Mouse (Mus musculus) liver, embryonic 13.5 days (tissue): ENCODE data around the gene Wnt11. TPM values are rescaled to one million over a fixed set of nuclear protein-coding genes. Genes with fewer than 3 reads are reported as not detected.

Experiments
- ATAC-seq: fragments of 200-750 bp; cut with Nextera tagmentation; 2 replicates; pipeline ENCODE4 v1.8.0; 2017; ENCODE audit warnings: low read depth, mild to moderate bottlenecking, moderate number of reproducible peaks, moderate library complexity
- DNase-seq: peaks from one replicate; pipeline ENCODE4 v3.0.0; 2022
- H3K27ac ChIP-seq: fragments of 300-500 bp; sonication (generic); 2 replicates; pipeline ENCODE4 v1.5.1; 2015; ENCODE audit warnings: moderate library complexity, mild to moderate bottlenecking, inconsistent platforms
- H3K27me3 ChIP-seq: fragments of 300-500 bp; sonication (generic); 2 replicates; pipeline ENCODE4 v1.6.1; 2015; ENCODE audit warnings: mild to moderate bottlenecking, inconsistent platforms
- H3K36me3 ChIP-seq: fragments of 300-500 bp; sonication (generic); 2 replicates; pipeline ENCODE4 v1.6.1; 2015; ENCODE audit warnings: mild to moderate bottlenecking, inconsistent platforms
- H3K4me1 ChIP-seq: fragments of 300-500 bp; sonication (generic); replicated peaks from 2 replicates; pipeline ENCODE4 v1.6.1; 2015; ENCODE audit warnings: inconsistent platforms
- H3K4me2 ChIP-seq: fragments of 300-500 bp; sonication (generic); 2 replicates; pipeline ENCODE4 v1.6.1; 2015; ENCODE audit warnings: inconsistent platforms, mild to moderate bottlenecking, moderate library complexity
- H3K4me3 ChIP-seq: fragments of 300-500 bp; sonication (generic); replicated peaks from 2 replicates; pipeline ENCODE4 v1.5.1; 2015; ENCODE audit warnings: mild to moderate bottlenecking, inconsistent platforms
- H3K9ac ChIP-seq: fragments of 300-500 bp; sonication (generic); 2 replicates; pipeline ENCODE4 v1.6.1; 2015; ENCODE audit warnings: mild to moderate bottlenecking, inconsistent platforms
- H3K9me3 ChIP-seq: fragments of 300-500 bp; sonication (generic); replicated peaks from 2 replicates; pipeline ENCODE4 v1.6.1; 2016; ENCODE audit warnings: inconsistent platforms
- WGBS: fragments of 180-500 bp; shearing (Covaris S2); methylation state at CpG from one replicate; pipeline ENCODE4 v1.1.7; 2015; ENCODE audit not compliant: insufficient replicate concordance; 5-methylcytosine and 5-hydroxymethylcytosine counted together
- polyA plus RNA-seq: library from polyadenylated mRNA; unstranded; fragments of >200 nt; fragmentation: Nextera tagmentation; extraction: Ambion mirVana; gene quantifications from 2 replicates; pipeline ENCODE4 v1.2.1, GENCODE M21; 2015

The Wnt11 gene
- polyA plus RNA-seq, 1 experiment from 2014 or later, result 0.84 TPM

DNA sequence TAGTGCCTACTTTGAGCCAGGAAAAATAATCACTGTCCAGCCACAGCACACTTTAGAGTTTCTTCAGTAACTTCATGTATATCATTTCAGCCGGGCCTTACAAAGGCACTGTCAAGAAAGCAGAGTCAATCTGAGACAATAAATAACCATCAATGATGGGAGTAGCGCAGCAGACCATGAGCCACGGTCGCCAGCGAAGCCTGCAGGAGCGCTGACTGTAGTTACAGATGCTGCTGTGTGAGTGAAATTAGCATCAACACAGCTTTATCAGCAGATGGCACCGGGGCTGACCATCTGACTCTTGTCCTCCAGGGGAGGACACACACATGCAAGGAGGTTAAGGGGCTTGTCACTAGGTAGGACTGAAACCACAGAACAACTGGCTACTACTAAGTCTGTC is 54.3 kb downstream of the Wnt11 start:
- no peaks in the 10 kb centered on the region for H3K9me3 ChIP-seq
- ATAC-seq (no peak), DNase-seq (no peak)
- H3K36me3 ChIP-seq, result peaks cover 21% of the 10 kb centered on the region
- no peak overlapping the region for H3K27ac ChIP-seq
- no peak overlapping the region for H3K9ac ChIP-seq
- H3K4me2 ChIP-seq, result no peak overlapping the region
- 75% methylated on average over 7 of the region's 7 CpGs for WGBS
- H3K4me1 ChIP-seq, result peaks cover 13% of the 10 kb centered on the region
- no peaks in the 10 kb centered on the region for H3K27me3 ChIP-seq
- no peak overlapping the region for H3K4me3 ChIP-seq

DNA sequence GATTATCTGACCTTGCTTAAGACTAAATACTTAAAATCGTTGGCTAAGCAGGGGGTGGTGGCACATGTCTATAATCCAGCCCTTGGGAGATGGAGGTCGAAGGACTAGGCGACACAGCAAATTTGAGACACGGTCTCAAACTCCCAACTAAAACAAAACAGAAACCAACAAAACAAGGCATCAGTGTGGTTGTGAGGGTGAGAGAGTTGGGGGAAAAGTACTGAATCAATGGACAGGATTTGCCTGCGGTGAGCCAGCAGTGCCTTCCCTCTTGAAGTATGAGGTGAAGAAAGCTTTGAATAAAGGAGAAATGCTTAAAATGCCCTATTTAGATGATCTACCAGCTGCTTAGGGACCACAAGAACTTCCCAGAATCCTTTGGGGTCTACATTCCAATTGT is 58.2 kb downstream of the Wnt11 start:
- Histone ChIP-seq H3K4me2 (no peak overlapping the region), H3K4me3 (no peak overlapping the region), H3K27ac (no peak overlapping the region), H3K27me3 (no peaks in the 10 kb centered on the region), H3K36me3 (peaks cover 9% of the 10 kb centered on the region), H3K4me1 (peaks cover 21% of the 10 kb centered on the region), H3K9me3 (no peaks in the 10 kb centered on the region), H3K9ac (no peak overlapping the region)
- DNase-seq (no peak), ATAC-seq (no peak)
- 57% methylated on average over 5 of the region's 5 CpGs for WGBS

DNA sequence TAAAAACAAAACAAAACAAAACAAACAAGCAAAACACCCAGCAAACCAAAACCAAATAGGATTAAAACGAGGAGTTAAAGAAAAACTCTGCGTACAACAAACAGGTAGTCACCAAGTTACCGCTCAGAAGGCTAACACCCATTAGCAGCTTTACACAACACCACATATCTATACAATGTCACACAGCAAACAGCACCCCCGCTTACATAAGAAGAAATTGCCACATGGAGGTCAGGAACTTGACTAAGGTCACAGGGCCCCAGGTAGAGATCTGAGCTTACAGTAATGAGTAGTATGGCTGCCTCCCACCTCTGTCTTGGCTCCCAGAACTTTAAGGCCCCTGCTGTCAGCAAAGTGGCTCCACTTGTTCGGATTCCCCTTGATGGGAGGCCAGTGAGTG is 59.4 kb downstream of the Wnt11 start:
- DNase-seq (no peak), ATAC-seq (peak; percentile 68)
- no peaks in the 10 kb centered on the region for H3K9me3 ChIP-seq
- peaks cover 7% of the 10 kb centered on the region; the same call in 1 of the 2 replicates for H3K36me3 ChIP-seq
- H3K27ac ChIP-seq, result no peak overlapping the region
- peaks cover 21% of the 10 kb centered on the region for H3K4me1 ChIP-seq
- no peak overlapping the region for H3K4me3 ChIP-seq
- no peaks in the 10 kb centered on the region for H3K27me3 ChIP-seq
- WGBS, result 69% methylated on average over 5 of the region's 5 CpGs
- H3K9ac ChIP-seq, result no peak overlapping the region
- no peak overlapping the region for H3K4me2 ChIP-seq

DNA sequence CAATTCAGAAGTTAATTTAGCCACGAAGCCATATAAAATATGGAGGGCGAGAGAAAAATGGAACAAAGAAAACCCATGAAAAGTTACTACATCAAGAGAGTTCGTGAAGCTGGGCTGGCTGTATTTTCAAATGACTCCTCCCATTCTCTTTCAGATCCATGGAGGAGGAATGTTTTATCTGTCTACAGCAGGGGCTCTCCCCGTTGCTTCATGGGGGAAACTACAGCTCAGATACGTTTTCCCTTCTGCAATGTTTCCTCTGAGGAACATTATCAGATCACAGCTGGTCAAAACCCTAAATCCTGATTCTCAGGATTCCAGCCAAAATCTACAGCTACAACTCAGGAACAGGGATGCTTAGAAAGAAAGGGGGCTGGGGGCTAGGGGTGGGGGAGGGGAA is 59.9 kb downstream of the Wnt11 start:
- Histone ChIP-seq H3K27ac (no peak overlapping the region), H3K27me3 (no peaks in the 10 kb centered on the region), H3K4me1 (peaks cover 21% of the 10 kb centered on the region), H3K9me3 (no peaks in the 10 kb centered on the region), H3K4me2 (no peak overlapping the region), H3K36me3 (peaks cover 7% of the 10 kb centered on the region; the same call in 1 of the 2 replicates), H3K9ac (no peak overlapping the region), H3K4me3 (no peak overlapping the region)
- 36% methylated on average over 5 of the region's 5 CpGs for WGBS
- DNase-seq, result no peak
- no peak for ATAC-seq

DNA sequence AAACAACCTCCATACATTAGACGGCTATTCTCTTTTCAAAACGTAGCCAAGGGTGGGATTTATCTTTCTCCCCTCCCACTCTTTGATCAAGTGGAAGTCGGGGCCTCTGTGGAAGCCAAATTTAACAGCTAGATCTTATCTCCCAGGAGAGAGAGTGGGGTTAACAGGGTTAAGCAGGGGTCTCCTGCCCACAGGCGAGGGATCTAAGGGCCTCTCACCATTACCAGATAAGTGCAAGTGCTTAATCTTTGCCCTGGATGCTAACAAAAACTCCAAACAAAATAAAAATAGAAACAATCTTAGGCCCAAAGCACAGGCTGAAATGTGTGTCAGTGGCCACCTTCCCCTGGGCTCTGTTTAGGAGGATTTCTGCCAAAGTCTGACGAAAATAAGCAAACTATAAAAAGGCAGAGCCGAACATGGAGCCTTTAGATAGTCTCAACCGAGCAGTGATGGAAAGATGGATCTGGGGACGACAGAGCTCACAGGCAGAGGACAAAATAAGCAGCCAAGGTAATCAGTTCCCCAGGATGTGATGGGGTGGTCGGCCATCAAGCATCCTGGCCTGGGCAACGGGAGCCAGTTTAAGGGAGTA is 60.7 kb downstream of the Wnt11 start:
- no peak overlapping the region for H3K9ac ChIP-seq
- DNase-seq (no peak), ATAC-seq (no peak)
- H3K4me2 ChIP-seq, result no peak overlapping the region
- H3K27ac ChIP-seq, result no peak overlapping the region
- peaks cover 21% of the 10 kb centered on the region for H3K4me1 ChIP-seq
- H3K4me3 ChIP-seq, result no peak overlapping the region
- H3K27me3 ChIP-seq, result no peaks in the 10 kb centered on the region
- no peaks in the 10 kb centered on the region for H3K9me3 ChIP-seq
- 32% methylated on average over 10 of the region's 10 CpGs for WGBS
- H3K36me3 ChIP-seq, result peaks cover 7% of the 10 kb centered on the region; the same call in 1 of the 2 replicates

DNA sequence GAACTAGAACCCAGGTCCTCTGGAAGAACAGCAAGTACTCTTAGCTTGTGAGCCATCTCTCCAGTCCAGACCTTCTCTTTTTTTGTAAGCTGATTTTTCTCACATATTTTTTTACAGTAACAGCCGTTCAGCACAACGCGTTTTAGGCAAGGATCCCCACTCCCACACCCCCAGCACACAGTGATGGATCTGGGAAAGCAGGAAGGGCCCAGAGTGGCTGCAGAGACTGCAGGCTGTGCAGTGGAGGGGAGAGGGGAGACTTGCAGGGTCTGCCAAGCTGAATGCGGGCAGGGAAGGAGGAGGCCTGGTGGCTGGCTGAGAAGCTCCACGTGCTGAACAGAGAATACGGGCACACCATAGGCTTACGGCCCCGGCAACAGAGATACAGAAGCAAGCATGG is 62.4 kb downstream of the Wnt11 start:
- Histone ChIP-seq H3K4me2 (no peak overlapping the region), H3K4me3 (no peak overlapping the region), H3K27ac (no peak overlapping the region), H3K9me3 (no peaks in the 10 kb centered on the region), H3K4me1 (peaks cover 21% of the 10 kb centered on the region), H3K9ac (no peak overlapping the region), H3K36me3 (peaks cover 7% of the 10 kb centered on the region; the same call in 1 of the 2 replicates), H3K27me3 (no peaks in the 10 kb centered on the region)
- ATAC-seq (no peak), DNase-seq (no peak)
- WGBS, result 83% methylated on average over 8 of the region's 8 CpGs

DNA sequence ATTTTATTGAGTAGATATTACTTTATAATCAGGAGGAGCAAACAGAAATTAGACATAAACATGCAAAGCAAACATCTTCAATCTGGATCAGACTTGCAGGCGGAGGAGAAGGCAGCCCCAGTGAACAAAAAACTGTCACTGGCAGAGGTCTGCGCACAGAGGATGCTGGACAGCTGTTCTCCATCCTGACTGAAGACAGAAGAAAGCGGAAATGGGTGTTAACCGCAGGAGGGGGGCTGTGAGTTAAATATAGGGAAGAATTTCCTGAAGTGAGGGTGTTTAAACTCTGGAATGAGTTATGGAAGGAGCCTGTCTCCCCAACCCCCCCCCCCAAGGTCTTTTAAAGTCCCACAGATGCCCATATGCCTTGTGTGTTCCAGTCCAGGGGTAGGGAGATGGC is 64.9 kb downstream of the Wnt11 start:
- Histone ChIP-seq H3K27ac (no peak overlapping the region), H3K27me3 (no peaks in the 10 kb centered on the region), H3K9ac (no peak overlapping the region), H3K4me1 (peaks cover 15% of the 10 kb centered on the region), H3K4me2 (no peak overlapping the region), H3K36me3 (0 out of 2 replicates have a peak, but pooled peaks cover 3% of the 10 kb centered on the region), H3K4me3 (no peak overlapping the region), H3K9me3 (no peaks in the 10 kb centered on the region)
- DNase-seq (no peak), ATAC-seq (no peak)
- WGBS, result 68% methylated on average over 4 of the region's 4 CpGs

DNA sequence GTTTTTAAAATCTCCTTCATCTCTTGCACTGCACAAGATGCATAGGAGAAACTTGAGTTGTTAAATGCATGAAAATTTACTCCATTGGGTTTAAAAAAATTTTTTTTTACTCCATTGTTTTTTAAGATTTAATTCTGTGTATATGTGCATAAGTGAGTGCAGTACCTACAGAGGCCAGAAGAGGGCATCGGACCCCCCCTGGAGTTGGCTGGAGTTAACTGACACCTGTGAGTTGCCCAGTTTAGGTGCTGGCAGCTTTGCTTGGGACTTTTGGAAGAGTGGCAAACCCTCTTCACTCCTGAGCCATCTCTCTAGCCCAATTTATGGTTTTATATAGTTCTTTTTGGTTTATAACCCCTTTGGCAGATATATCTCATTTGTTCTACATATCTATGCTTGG is 66.2 kb downstream of the Wnt11 start:
- no peak overlapping the region for H3K9ac ChIP-seq
- no peak for ATAC-seq
- DNase-seq, result no peak
- H3K9me3 ChIP-seq, result no peaks in the 10 kb centered on the region
- H3K4me2 ChIP-seq, result no peak overlapping the region
- H3K4me3 ChIP-seq, result no peak overlapping the region
- H3K4me1 ChIP-seq, result peaks cover 12% of the 10 kb centered on the region; the same call in 1 of the 2 replicates
- no peak overlapping the region for H3K27ac ChIP-seq
- WGBS, result 85% methylated on average over 1 of the region's 1 CpGs
- H3K36me3 ChIP-seq, result 0 out of 2 replicates have a peak, but pooled peaks cover 3% of the 10 kb centered on the region
- no peaks in the 10 kb centered on the region for H3K27me3 ChIP-seq

DNA sequence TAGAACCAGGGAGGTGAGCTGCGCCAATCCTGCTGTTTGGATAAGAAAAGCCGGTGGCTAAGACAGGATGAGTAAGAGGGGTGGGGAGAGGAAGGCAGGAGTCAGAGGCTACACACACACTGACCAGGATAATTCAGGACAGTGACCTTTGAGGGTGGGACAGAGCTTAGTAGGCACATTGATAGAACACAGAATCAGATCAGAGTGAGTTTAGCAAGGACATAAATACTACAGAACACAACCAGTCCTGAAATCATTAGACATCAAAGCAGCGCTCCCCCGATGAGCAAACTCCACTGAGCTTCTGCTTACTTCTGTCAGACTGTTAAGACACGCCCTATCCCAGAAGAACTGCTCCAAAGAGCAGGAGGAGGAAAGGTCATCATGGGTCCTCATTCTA is 69.0 kb downstream of the Wnt11 start:
- no peaks in the 10 kb centered on the region for H3K9me3 ChIP-seq
- 76% methylated on average over 5 of the region's 5 CpGs for WGBS
- H3K9ac ChIP-seq, result no peak overlapping the region
- no peak overlapping the region for H3K4me2 ChIP-seq
- no peak overlapping the region for H3K4me3 ChIP-seq
- H3K27me3 ChIP-seq, result no peaks in the 10 kb centered on the region
- no peaks in the 10 kb centered on the region for H3K36me3 ChIP-seq
- DNase-seq (no peak), ATAC-seq (no peak)
- peaks cover 16% of the 10 kb centered on the region; the same call in 1 of the 2 replicates for H3K4me1 ChIP-seq
- no peak overlapping the region for H3K27ac ChIP-seq

Other genes starting within 250 kb of the Wnt11 start
- gene Emsy, start 178.3 kb upstream of the Wnt11 start, polyA plus RNA-seq, result 4.6 and 8.4 TPM in 2 replicates
- 15.7 and 17.7 TPM in 2 replicates for gene Thap12, start 132.0 kb upstream of the Wnt11 start, polyA plus RNA-seq